Mouse (Mus musculus) testis, adult 2 months (tissue): ENCODE data around the gene Gm38392. TPM values are rescaled to one million over a fixed set of nuclear protein-coding genes. Genes with fewer than 3 reads are reported as not detected.
A peak's percentile ranks its signal among the peaks of the same experiment; 100 is the strongest.
"Not testable (repeated sequence)": the region's sequence is repeated elsewhere in the genome, so short reads cannot be mapped to it uniquely, and the experiment has no call there.

Experiments
- H3K27ac ChIP-seq: fragments of 200-500 bp; 2 replicates; pipeline ENCODE4 v1.5.1; 2012; ENCODE audit warnings: low read depth, low read length; ENCODE audit not compliant: control insufficient read depth, insufficient read depth
- H3K27me3 ChIP-seq: fragments of 200-500 bp; 2 replicates; pipeline ENCODE4 v1.6.1; 2012; ENCODE audit warnings: mild to moderate bottlenecking, low read length, moderate library complexity; ENCODE audit not compliant: control insufficient read depth, insufficient read depth
- H3K36me3 ChIP-seq: fragments of 200-500 bp; 2 replicates; pipeline ENCODE4 v1.6.1; 2012; ENCODE audit warnings: mild to moderate bottlenecking, low read length; ENCODE audit not compliant: control insufficient read depth, insufficient read depth
- H3K4me1 ChIP-seq: fragments of 200-500 bp; 2 replicates; pipeline ENCODE4 v1.6.1; 2012; ENCODE audit warnings: low read length; ENCODE audit not compliant: control insufficient read depth, insufficient read depth
- H3K4me3 ChIP-seq: fragments of 200-500 bp; 2 replicates; pipeline ENCODE4 v1.5.1; 2012; ENCODE audit warnings: low read depth, mild to moderate bottlenecking, low read length, moderate library complexity, mixed read lengths; ENCODE audit not compliant: control insufficient read depth
- CTCF ChIP-seq: fragments of 200-500 bp; IDR thresholded peaks from 2 replicates; pipeline ENCODE4 v1.5.1; 2012; ENCODE audit warnings: low read depth, mild to moderate bottlenecking, inconsistent platforms, low read length, moderate library complexity; ENCODE audit not compliant: control insufficient read depth, insufficient read depth, insufficient replicate concordance
- POLR2A ChIP-seq: fragments of 200-500 bp; IDR thresholded peaks from 2 replicates; pipeline ENCODE4 v1.6.1; 2012; ENCODE audit warnings: low read depth, mild to moderate bottlenecking, inconsistent platforms, low read length, moderate library complexity; ENCODE audit not compliant: control insufficient read depth
- polyA plus RNA-seq: library from polyadenylated mRNA; depleted of rRNA; stranded (reverse); fragments of >200 nt; gene quantifications from 2 replicates; pipeline ENCODE4 v1.2.3, GENCODE M21; 2012

Gene Gm38392
- polyA plus RNA-seq, 1 experiment: 2.8 TPM

- Histone ChIP-seq H3K4me1 (no peaks in the 10 kb centered on the region), H3K4me3 (no peak overlapping the region), H3K27ac (no peak overlapping the region), H3K27me3 (no peaks in the 10 kb centered on the region), H3K36me3 (peaks cover 1% of the 10 kb centered on the region; the same call in 1 of the 2 replicates)
- TF ChIP-seq CTCF (no peak), POLR2A (no peak)
These were observed 5.0 kb upstream of the Gm38392 start for GRCm38 (mm10) chr3:88291970-88292369.

- not testable (repeated sequence) for H3K4me3 ChIP-seq, H3K27ac ChIP-seq, H3K36me3 ChIP-seq, H3K27me3 ChIP-seq, H3K4me1 ChIP-seq
These were observed 1.2 kb upstream of the Gm38392 start for GRCm38 (mm10) chr3:88288133-88288713.

- H3K27ac ChIP-seq, H3K4me1 ChIP-seq, H3K27me3 ChIP-seq, H3K36me3 ChIP-seq, H3K4me3 ChIP-seq: not testable (repeated sequence)
These were observed 1.5 kb downstream of the Gm38392 start for GRCm38 (mm10) chr3:88285565-88285895.

- not testable (repeated sequence) for H3K4me1 ChIP-seq, H3K4me3 ChIP-seq, H3K27ac ChIP-seq, H3K36me3 ChIP-seq, H3K27me3 ChIP-seq
These were observed 2.0 kb downstream of the Gm38392 start for GRCm38 (mm10) chr3:88284815-88285564.

DNA sequence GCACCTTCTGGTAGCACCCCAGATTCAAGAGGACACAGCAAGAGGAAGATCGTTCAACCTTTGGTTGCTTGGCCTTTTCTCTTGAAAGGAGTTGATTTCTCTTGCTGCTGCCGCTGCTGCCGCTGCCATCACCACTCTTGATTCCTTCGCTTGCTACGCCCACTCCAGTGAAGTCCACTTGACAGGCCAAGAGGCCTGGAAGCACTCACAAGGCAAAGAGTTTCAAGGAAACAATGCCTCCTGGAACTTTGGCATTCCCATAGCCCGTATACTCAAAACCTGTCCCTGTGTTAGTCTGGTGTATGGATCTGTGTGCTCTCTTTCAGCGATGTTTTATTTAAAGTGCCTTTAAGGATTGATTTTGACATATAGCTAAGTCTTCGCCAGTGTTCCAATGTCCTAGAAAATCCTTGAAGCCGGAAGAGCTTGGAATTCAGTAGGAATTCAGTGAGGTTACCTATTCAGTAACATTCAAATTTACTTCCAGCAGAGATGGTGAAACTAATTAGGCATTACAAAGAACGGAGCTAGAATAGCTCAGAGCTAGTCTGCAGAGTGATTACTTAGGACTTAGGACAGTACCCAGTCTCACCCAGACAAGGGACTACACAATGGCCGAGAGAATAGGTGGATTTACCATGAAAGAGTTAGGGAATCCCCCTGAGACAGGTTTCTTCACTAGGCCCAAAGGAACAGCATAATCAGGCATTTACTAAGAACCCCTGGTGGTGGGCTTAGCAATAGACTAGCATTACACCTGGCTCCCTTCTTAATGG is 5.7 kb downstream of the Gm38392 start:
- H3K36me3 ChIP-seq, H3K27ac ChIP-seq, H3K4me1 ChIP-seq, H3K4me3 ChIP-seq, H3K27me3 ChIP-seq: not testable (repeated sequence)

DNA sequence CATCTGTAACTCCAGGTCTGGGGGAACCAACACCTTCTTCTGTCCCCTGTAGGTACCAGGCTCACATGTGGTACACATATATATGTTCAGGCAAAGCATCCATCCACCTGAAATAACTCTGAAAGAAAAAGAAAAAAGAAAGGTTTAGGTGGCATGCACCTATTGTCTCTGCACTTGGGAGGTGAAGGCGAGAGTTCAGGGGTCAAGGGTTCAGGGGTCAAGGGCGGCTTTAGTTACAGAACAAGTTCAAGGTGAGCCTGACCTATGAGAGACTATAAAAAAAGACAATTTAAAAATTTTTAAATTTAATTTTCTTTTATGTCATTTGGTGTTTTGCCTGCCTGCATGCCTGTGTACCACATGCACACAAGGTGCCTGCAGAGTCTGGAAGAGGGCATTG is 7.0 kb downstream of the Gm38392 start:
- no peaks in the 10 kb centered on the region for H3K27me3 ChIP-seq

DNA sequence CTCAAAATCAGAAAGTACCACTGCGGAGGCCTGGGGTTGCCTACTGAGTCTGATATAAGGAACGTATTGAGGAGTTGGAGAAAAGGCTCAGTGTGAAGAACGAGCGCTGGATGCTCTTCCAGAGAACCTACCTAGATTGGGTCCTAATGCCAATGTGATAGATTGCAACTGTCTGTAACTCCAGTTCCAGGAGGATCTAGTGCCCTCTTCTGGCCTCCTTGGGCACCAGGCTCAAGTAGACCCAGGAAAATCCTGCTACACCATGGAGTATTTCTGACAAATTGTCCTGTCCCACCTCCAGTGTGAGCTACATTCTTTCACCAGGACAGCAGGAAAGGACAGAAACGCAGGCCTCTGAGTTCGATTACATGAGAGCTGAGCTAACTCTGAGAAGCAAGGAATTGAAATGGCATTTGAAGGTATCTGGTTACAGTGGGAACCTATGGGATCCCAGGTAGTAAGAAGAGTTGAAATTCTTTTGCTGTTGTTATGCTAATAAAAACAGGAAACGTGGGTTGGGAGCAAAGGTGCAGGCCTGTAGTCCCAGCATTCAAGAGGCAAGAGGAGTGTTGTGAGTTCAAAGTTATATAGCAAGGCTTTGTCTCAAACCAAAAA is 10.4 kb downstream of the Gm38392 start:
- no peak overlapping the region for H3K27ac ChIP-seq
- H3K27me3 ChIP-seq: no peaks in the 10 kb centered on the region
- H3K4me3 ChIP-seq: no peak overlapping the region
- TF ChIP-seq CTCF: peak; percentile 8; the same call in 1 of the 2 replicates
- TF ChIP-seq POLR2A: no peak
- H3K36me3 ChIP-seq: no peaks in the 10 kb centered on the region; the same call in 1 of the 2 replicates
- no peaks in the 10 kb centered on the region for H3K4me1 ChIP-seq

More for the DNA sequence above, 7.0 kb downstream of the Gm38392 start:
- no peak overlapping the region for H3K4me3 ChIP-seq
- H3K4me1 ChIP-seq: no peaks in the 10 kb centered on the region
- TF ChIP-seq CTCF (no peak), POLR2A (no peak)
- no peaks in the 10 kb centered on the region; the same call in 1 of the 2 replicates for H3K36me3 ChIP-seq
- H3K27ac ChIP-seq: no peak overlapping the region
